Mouse (Mus musculus) heart, embryonic 16.5 days (tissue): ENCODE results near the gene Gipr. TPM values are rescaled to one million over a fixed set of nuclear protein-coding genes. Genes with fewer than 3 reads are reported as not detected.

ENCODE experiments used
- ATAC-seq: fragments of 200-750 bp; cut with Nextera tagmentation; replicated peaks from 2 replicates; pipeline ENCODE4 v1.8.0; 2017; ENCODE audit warnings: moderate number of reproducible peaks; ENCODE audit not compliant: insufficient read depth, low FRiP score; ENCODE audit errors: extremely low read depth
- H3K27ac ChIP-seq: fragments of 300-500 bp; sonication (generic); 2 replicates; pipeline ENCODE4 v1.5.1; 2014; ENCODE audit warnings: mild to moderate bottlenecking, low read length, control low read depth, moderate library complexity
- H3K27me3 ChIP-seq: fragments of 300-500 bp; sonication (generic); 2 replicates; pipeline ENCODE4 v1.6.1; 2014; ENCODE audit warnings: low read length, mixed read lengths; ENCODE audit not compliant: control insufficient read depth, insufficient read depth
- H3K36me3 ChIP-seq: fragments of 300-500 bp; sonication (generic); 2 replicates; pipeline ENCODE4 v1.6.1; 2014; ENCODE audit not compliant: control insufficient read depth, insufficient read depth
- H3K4me1 ChIP-seq: fragments of 300-500 bp; sonication (generic); 2 replicates; pipeline ENCODE4 v1.6.1; 2014; ENCODE audit warnings: low read length, mixed read lengths; ENCODE audit not compliant: control insufficient read depth, insufficient read depth
- H3K4me2 ChIP-seq: fragments of 300-500 bp; sonication (generic); 2 replicates; pipeline ENCODE4 v1.6.1; 2014; ENCODE audit warnings: low read depth, mild to moderate bottlenecking, control low read depth, low read length
- H3K4me3 ChIP-seq: fragments of 300-500 bp; sonication (generic); 2 replicates; pipeline ENCODE4 v1.5.1; 2014; ENCODE audit warnings: mild to moderate bottlenecking, control low read depth, low read length
- H3K9ac ChIP-seq: fragments of 300-500 bp; sonication (generic); 2 replicates; pipeline ENCODE4 v1.6.1; 2014; ENCODE audit warnings: low read length, control low read depth
- H3K9me3 ChIP-seq: fragments of 300-500 bp; sonication (generic); replicated peaks from 2 replicates; pipeline ENCODE4 v1.6.1; 2016; ENCODE audit warnings: low read length; ENCODE audit not compliant: control insufficient read depth
- WGBS: fragments of 180-500 bp; shearing (Covaris S2); extraction: QIAGEN DNeasy Blood & Tissue Kit; methylation state at CpG from one replicate; pipeline ENCODE4 v1.1.7; 2014; 5-methylcytosine and 5-hydroxymethylcytosine counted together
- polyA plus RNA-seq: library from polyadenylated mRNA; unstranded; fragments of >200 nt; fragmentation: Nextera tagmentation; extraction: Ambion mirVana; gene quantifications from 2 replicates; pipeline ENCODE4 v1.2.1, GENCODE M21; 2015

Gene Gipr
- polyA plus RNA-seq, 1 experiment from 2014 or later: 104 TPM

DNA sequence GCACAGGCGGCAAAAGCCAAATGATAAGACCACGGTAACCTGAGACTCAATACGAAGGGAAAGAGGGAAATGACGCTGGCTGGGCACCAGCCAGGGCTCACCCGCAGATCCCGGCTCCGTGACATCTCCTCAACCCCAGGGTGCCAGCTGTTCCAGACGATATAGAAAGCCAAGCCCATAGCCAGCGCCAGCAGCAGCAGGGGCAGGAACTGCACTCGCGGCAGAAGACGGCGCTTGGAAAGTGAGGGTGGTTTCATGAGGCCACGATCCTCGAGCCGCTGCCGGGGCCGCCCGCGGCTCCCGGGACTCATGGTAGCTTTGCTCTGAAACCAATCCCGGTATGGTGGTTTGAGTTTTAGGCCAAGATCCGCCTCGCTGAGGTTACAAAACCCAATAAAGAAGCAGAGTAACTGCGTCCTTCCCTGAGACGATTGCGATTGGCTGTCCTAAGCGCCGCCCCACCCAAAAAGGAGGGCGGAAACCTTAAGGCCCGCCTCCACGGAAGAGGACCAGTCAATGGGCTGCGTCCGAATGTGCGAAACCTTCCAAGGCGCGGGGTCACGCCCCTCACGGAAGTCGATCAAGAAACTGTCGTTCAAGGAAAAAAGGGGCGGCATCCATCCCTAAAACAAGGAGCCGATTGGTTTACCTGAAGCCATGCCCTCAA lies 16.9 kb downstream of the Gipr start, which contains the start of gene Qpctl:
TSS of gene Qpctl (minus strand) at position 417 of the 667 bp plus-strand sequence.
- ATAC-seq: peak; percentile 98
- Histone ChIP-seq H3K4me1 (peaks cover 13% of the 10 kb centered on the region), H3K9me3 (no peaks in the 10 kb centered on the region), H3K4me2 (peak within 1 kb of the TSS; percentile 90), H3K27ac (peak within 1 kb of the TSS; percentile 87), H3K36me3 (peaks cover 16% of the 10 kb centered on the region), H3K4me3 (peak within 1 kb of the TSS; percentile 79), H3K27me3 (no peaks in the 10 kb centered on the region), H3K9ac (peak within 1 kb of the TSS; percentile 79)
- WGBS: under 1% methylated on average over 43 of the region's 43 CpGs

DNA sequence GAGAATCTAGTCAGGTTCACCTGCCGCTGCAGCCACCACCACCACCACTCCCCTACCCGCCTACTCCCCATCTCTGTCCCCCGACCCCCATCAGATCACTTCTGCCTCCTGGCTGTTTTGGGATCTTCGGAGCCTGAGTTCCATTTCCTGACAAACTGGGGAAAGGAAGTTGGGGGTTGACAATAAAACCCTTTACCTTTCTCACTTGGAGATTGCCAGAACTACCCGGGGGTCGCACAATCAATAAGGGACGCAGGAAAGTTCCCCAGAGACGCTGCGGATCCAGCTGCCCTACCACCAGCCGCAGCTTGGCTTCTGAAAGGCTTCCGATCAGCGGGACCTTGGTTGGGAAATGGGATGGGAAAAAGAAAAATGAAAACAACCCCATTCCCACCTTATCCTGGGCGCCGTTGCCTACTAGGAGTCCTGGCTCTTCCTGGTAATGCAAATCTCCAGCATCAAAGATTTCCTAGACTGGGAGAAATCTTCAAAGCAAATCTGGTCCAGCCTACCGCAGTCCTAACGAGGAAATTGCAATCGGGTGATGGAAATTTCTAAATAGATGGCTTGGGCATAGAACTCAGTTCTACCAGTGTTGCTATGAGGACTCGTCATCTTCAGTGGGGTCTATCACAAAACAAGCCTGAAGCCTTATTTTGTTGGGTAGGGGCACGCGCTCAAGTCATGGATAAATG lies 17.6 kb downstream of the Gipr start:
- H3K9ac ChIP-seq: peak overlapping the region; percentile 63
- no peak for ATAC-seq

DNA sequence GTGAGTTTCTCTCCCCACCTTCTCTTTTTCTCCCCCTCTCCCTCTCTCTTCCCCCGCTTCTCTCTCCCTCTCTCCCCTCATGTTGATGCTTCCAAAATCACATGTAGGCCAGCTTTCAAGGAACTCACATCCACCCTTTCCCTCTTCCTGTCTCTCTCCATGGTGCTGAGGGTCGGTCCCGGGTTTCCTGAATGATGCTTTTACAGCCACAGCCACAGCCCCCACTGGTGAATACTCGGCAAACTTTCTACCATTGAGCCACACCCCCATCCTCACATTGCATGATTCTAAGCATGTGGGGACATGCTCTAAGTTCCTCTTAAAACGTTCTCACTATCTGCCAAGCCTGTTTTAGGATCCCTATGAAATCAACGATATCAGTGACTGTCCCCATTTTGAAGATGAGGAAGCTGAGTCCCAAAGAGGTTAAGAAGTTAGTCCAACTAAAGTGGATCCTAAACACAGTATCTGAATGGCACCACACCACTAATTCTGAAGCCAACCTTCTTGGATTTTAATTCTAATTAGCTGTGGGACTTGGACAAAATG lies 18.4 kb downstream of the Gipr start:
- Histone ChIP-seq H3K27me3 (no peaks in the 10 kb centered on the region), H3K36me3 (peaks cover 4% of the 10 kb centered on the region; the same call in 1 of the 2 replicates), H3K4me2 (no peak overlapping the region), H3K9ac (no peak overlapping the region), H3K4me1 (peaks cover 13% of the 10 kb centered on the region), H3K4me3 (no peak overlapping the region), H3K27ac (no peak overlapping the region), H3K9me3 (no peaks in the 10 kb centered on the region)
- ATAC-seq: no peak
- 43% methylated on average over 6 of the region's 6 CpGs for WGBS

More for the DNA sequence above, 17.6 kb downstream of the Gipr start:
- Histone ChIP-seq H3K4me3 (peak overlapping the region; percentile 79), H3K4me1 (peaks cover 13% of the 10 kb centered on the region), H3K36me3 (peaks cover 11% of the 10 kb centered on the region; the same call in 1 of the 2 replicates), H3K4me2 (peak overlapping the region; percentile 90), H3K27me3 (no peaks in the 10 kb centered on the region), H3K27ac (peak overlapping the region; percentile 70), H3K9me3 (no peaks in the 10 kb centered on the region)
- 9% methylated on average over 20 of the region's 20 CpGs for WGBS

DNA sequence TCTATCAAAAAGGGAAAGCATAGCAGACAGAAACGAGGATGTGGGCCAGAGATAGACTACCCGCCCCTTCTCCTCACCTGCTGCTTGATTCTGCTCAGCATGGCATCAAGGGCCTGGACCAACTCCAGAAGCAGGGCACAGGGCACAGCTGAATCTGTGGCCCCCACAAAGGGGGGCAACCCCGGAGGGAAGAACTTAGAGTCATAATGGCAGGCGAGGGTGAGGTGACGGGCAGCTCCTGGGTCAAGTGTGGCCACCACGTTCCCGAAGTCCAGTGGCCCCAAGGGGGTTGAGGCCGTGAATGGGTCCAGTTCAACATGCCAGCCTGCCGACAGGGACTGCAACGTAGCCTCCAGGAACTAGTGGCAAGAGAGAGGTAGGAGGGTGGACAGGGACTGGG lies 19.1 kb downstream of the Gipr start:
- no peaks in the 10 kb centered on the region for H3K36me3 ChIP-seq
- H3K4me2 ChIP-seq: no peak overlapping the region
- no peak overlapping the region for H3K27ac ChIP-seq
- H3K9ac ChIP-seq: no peak overlapping the region
- WGBS: 87% methylated on average over 10 of the region's 10 CpGs
- no peaks in the 10 kb centered on the region for H3K9me3 ChIP-seq
- H3K27me3 ChIP-seq: no peaks in the 10 kb centered on the region
- peaks cover 13% of the 10 kb centered on the region for H3K4me1 ChIP-seq
- ATAC-seq: no peak
- H3K4me3 ChIP-seq: no peak overlapping the region

DNA sequence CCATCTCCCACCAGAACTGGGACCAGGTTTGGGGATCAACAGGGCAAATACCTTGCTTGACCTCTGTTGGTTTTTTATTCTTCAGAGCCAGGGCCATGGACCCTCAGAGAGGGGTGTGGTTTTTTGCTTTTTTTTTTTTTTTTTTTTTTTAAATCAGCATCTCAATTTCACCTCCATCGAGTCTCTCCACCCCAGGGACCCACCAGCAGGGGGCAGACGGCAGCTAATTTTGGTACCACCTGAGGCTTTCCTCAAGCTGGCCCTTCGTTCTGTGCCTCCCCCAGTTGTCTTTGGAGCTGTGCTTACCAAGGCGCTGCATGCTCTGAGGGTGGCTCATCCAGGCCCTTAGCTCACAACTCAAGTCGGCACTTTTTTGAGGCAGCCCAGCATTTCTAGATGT lies 28.5 kb downstream of the Gipr start:
- WGBS: 42% methylated on average over 5 of the region's 5 CpGs

DNA sequence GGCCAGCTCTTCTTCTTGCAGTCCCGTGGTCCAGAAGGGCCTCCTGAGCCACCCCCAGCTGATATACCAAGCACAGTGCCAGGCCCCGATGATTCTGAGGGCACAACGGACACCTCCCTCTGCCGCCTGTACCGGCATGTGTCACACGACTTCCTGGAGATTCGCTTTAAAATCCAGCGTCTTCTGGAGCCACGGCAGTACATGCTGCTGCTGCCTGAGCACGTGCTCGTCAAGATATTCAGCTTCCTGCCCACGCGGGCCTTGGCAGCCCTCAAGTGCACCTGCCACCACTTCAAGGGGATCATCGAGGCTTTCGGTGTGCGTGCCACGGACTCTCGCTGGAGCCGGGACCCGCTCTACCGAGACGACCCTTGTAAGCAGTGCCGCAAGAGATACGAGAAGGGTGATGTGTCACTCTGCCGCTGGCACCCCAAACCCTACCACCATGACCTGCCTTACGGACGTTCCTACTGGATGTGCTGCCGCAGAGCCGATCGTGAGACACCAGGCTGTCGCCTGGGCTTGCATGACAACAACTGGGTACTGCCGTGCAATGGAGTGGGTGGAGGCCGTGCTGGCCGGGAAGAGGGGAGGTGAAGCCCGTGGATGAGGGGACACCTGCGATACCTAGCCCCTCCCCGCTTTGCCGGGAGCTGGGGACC lies 29.1 kb downstream of the Gipr start:
- Histone ChIP-seq H3K4me1 (peaks cover 4% of the 10 kb centered on the region; the same call in 1 of the 2 replicates), H3K9ac (no peak overlapping the region), H3K27ac (no peak overlapping the region), H3K4me2 (no peak overlapping the region), H3K27me3 (no peaks in the 10 kb centered on the region), H3K4me3 (no peak overlapping the region), H3K9me3 (no peaks in the 10 kb centered on the region), H3K36me3 (peaks cover 47% of the 10 kb centered on the region)
- 88% methylated on average over 38 of the region's 38 CpGs for WGBS
- no peak for ATAC-seq

More for the DNA sequence above, 28.5 kb downstream of the Gipr start:
- Histone ChIP-seq H3K9ac (no peak overlapping the region), H3K4me3 (no peak overlapping the region), H3K4me2 (no peak overlapping the region), H3K27ac (no peak overlapping the region), H3K9me3 (no peaks in the 10 kb centered on the region), H3K4me1 (no peaks in the 10 kb centered on the region), H3K27me3 (no peaks in the 10 kb centered on the region), H3K36me3 (peaks cover 47% of the 10 kb centered on the region)
- ATAC-seq: no peak

DNA sequence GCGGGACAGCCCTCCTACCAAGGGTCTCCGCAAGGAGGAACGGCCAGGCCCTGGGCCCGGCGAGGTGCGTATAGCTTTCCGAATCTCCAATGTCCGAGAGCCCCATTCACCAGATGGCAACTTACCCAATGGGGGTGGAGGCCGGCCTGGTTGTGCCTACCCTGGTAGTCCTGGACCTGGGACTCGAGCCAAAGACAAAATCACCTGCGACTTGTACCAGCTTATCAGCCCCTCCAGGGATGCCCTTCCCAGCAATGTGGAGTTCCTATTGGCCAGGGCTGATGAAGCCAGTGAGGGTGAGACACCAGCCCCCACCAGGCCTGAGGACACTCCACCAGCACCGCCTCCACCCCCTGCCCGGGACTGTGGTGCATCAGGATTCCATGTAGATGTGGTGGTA lies 29.8 kb downstream of the Gipr start:
- 87% methylated on average over 13 of the region's 13 CpGs for WGBS
- Histone ChIP-seq H3K4me3 (no peak overlapping the region), H3K9ac (no peak overlapping the region), H3K9me3 (no peaks in the 10 kb centered on the region), H3K4me1 (peaks cover 4% of the 10 kb centered on the region; the same call in 1 of the 2 replicates), H3K27ac (no peak overlapping the region), H3K27me3 (no peaks in the 10 kb centered on the region), H3K4me2 (no peak overlapping the region), H3K36me3 (peaks cover 46% of the 10 kb centered on the region)
- ATAC-seq: no peak

DNA sequence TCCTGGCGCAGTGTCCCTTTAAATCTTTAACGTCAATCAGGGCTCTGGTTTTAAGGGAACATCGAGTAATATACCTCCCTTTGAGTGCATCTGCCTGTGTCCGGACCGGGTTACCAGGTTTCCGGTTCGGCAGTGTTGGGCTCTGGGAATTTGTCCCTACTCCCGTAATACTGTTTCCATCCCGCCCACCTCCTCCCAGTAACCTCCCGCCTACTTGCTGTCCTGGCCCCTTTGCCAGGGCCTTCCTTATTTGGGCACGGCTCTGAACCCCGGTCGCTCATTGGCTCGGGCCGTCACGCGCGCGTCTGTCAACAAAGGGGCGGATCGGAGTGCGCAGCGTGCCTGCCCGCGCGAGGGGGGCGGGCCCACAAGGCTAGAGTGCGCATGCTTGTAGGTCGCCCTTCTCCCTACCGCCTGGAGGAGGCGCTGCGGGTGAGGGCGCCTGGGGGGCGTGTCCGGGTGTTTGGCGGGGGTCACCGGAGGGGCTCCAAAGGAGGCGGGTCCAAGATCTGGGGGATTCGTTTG lies 34.5 kb downstream of the Gipr start:
- peak overlapping the region; percentile 70 for H3K9ac ChIP-seq
- ATAC-seq: peak; percentile 100
- peak overlapping the region; percentile 91 for H3K27ac ChIP-seq
- H3K4me1 ChIP-seq: peaks cover 9% of the 10 kb centered on the region
- no peaks in the 10 kb centered on the region for H3K27me3 ChIP-seq
- H3K4me3 ChIP-seq: peak overlapping the region; percentile 63
- peak overlapping the region; percentile 79 for H3K4me2 ChIP-seq
- WGBS: under 1% methylated on average over 39 of the region's 39 CpGs
- H3K9me3 ChIP-seq: no peaks in the 10 kb centered on the region
- peaks cover 15% of the 10 kb centered on the region for H3K36me3 ChIP-seq
